Mouse (Mus musculus) large intestine, adult 2 months (tissue): ENCODE results near the gene Psmd8. TPM values are rescaled to one million over a fixed set of nuclear protein-coding genes. Genes with fewer than 3 reads are reported as not detected.

ENCODE experiments used
- DNase-seq: peaks from one replicate; pipeline ENCODE4 v3.0.0-alpha.2; 2012; ENCODE audit warnings: low read depth, low spot score
- WGBS: fragments of 180-500 bp; shearing (Covaris S2); methylation state at CpG from one replicate; pipeline ENCODE4 v1.1.7; 2018; 5-methylcytosine and 5-hydroxymethylcytosine counted together
- polyA plus RNA-seq: library from polyadenylated mRNA; depleted of rRNA; stranded (reverse); fragments of >200 nt; gene quantifications from 2 replicates; pipeline ENCODE4 v1.2.3, GENCODE M21; 2012

Psmd8 gene
- polyA plus RNA-seq, 1 experiment = 229 TPM

DNA sequence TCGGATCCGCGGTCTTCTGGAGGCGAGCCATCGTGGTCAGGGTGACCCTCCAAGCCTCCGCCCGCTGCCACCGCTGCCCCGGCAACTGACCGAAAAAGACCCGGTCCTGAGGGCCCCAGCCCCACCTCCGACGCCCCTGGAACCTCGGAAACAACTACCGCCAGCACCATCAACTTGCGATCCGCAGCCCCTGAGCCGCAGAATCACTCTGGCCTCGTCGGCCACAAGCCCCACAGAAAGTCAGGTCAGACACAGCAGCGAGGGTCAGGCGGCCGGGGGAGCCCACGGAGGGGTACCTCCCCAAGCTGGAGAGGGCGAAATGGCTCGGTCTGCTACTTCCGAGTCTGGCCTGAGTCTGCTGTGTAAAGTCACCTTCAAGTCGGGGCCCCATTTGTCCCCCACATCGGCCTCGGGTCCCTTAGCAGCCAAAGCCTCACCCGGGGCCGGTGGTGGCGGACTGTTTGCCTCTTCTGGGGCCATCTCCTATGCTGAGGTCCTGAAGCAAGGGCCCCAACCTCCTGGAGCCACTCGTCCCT, 8.9 kb downstream of the Psmd8 start:
- 14% methylated on average over 34 of the region's 34 CpGs for WGBS
- no peak for DNase-seq

DNA sequence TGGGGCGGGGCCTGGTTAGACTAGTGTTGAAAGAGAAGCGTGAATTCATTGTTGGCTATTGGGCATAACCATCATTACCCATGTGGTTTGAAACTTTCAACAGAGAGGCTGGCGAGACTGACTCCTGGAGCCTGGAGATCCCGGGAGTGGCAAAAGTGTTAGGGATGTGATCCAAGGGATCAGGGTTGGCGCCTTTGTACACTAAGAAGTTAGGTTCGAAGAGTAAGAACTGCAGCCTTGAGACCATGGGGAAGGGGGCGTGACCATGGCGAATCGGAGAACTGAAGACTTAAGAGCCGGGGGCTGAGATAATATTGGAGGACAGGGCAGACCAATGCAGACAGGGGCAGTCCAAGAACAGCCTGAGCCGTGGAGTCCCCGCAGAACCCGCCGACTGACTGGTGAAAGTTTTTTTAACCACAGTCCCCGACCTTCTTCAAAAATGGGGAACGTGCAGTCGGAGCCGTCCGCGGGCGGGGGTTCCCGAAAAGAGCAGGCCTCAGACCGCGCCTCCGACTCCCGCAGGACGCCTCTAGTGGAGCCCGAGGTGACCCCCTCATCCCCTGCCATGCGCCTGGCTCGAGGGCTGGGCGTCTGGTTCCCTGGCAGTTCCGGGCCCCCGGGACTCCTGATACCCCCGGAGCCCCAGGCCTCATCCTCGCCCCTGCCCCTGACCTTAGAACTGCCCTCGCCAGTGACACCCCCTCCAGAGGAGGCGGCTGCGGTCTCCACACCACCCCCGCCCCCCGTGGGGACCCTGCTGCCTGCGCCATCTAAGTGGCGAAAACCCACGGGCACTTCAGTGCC, 9.5 kb downstream of the Psmd8 start:
- DNase-seq = no peak
- 2% methylated on average over 43 of the region's 43 CpGs for WGBS

DNA sequence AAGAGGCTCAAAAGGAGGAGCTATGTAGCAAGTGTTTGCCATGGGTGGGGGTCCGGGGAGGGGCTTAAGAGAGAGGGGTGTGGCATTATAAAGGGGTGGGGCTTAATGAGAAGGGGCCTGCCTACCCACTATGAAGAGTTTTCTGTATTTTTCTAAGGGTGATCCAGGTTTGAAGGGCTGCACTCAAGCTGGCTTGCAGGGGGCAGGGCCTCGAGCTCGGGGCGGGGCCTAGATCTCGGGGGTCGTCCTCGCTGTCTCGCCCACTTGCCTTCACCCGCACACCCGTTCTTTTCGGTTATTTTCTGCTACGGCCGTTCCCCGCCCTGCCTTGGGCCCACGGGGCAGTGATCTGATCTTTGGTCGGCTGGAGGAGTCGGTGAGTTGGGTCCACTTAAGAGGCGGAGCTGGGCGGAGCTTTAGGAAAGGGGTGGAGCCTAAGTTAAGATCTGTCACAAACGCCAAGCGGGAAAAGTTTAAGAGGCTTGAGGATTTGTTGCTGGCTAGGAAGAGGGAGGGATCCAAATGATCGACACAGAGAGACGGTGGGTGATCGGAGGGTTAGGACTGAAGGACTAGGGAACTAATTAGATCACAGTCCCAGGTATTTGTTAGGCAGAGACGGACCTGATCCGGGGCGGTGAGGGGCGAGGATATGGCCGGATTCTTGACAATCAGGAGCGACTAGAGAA, 10.3 kb downstream of the Psmd8 start, which contains the start of the genes Ggn and Spred3:
Gene Ggn (plus strand): TSS at position 145 of the 689 bp plus-strand sequence.
Gene Spred3 (minus strand): TSS at position 346 of the 689 bp plus-strand sequence.
- peak; percentile 88 for DNase-seq
- 1% methylated on average over 30 of the region's 30 CpGs for whole genome bisulfite sequencing

- under 1% methylated on average over 39 of the region's 39 CpGs for WGBS
- no peak for DNase-seq
These were observed 11.1 kb downstream of the Psmd8 start for GRCm38 (mm10) chr7:29169231-29170065.

GRCm38 (mm10) chr7:29168791-29169230, 11.7 kb downstream of the Psmd8 start:
- 7% methylated on average over 14 of the region's 14 CpGs for WGBS
- DNase-seq = no peak

DNA sequence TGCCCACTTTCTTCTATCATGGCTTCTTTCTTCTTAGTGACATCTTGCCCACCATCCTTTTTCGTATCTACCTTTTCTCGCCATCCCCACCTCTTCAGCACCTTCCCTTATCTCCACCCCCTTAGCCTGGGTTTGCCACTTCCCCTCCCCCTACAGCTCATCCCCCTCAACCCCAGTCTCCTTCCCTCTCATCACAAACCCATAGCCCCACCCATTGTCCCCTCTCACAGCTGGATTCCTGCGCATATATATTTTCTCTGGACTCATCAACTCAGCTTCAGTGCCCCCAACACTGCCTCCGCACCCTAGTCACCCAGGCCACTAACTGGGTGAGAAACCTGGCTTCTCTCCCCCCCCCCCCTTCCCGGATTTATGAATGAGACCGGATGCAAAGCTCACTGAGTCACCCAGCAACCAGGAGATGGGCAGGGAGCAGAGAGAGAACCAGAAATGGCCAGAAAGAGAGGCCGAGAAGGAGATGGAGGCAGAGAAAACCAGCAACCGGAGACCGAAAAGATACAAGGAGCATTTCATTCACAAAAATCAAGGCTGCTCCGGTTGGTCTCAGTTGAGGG, 12.3 kb downstream of the Psmd8 start:
- 33% methylated on average over 10 of the region's 10 CpGs for WGBS
- no peak for DNase-seq

GRCm38 (mm10) chr7:29167656-29168055, 12.8 kb downstream of the Psmd8 start:
- 48% methylated on average over 19 of the region's 19 CpGs for WGBS
- no peak for DNase-seq

DNA sequence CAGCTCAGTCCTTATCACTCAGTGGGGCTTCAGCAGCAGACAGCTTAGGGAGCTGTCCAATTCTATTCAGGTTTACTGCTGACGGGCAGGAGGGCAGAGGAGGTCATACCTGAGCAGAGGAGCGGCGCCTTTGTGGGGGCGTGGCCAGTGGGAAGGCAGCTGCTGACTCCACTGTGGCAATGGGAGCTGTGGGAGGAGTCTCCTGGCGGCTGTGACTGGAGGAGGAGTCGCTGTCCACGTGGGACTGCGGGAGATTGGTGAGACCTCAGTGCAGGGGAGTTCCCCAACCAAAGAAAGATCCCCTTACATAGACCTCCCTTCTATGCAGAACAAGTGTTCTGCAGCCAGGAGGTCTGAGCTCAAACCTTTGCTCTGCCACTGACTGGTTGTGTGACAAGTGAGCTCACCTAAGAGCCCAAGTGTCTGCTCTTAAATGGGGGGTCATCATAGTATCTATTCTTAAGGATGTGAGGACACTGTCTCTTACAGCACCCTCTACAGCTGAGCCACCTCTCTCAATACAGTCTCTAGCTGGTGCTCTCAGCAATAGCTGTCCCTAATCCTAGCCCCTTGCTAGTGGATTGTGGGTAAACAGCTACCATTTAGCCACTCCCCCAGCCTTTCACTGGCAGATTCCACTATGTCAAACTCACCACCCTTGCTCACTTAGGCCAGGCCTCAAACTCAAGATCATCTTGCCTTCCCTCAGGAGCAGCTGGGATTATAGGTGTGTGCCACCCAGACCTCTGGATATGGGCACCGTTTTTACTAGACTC, 17.6 kb downstream of the Psmd8 start:
- peak; percentile 69 for DNase-seq
- 14% methylated on average over 9 of the region's 9 CpGs for WGBS

DNA sequence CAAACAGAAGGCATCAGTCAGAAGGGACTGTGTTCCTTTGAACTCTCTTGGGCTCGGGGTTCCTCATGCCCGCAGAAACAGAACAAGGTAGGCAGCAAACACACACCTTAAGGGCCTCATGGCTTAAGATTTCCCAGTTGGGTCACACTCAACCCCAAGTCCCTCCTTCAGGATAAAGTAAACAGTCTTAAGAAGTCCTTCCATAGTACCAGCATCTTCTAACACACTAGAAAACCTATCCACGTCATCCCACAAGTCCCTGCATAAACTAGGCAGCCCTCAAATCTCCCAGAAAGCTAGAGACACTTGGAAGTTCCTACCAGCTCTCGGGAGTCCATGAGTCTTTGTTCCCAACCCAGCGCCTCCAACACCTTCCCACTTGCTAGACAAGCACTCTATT, 18.2 kb downstream of the Psmd8 start:
- no peak for DNase-seq
- 63% methylated on average over 5 of the region's 5 CpGs for WGBS

- WGBS = 29% methylated on average over 5 of the region's 5 CpGs
- no peak for DNase-seq
These were observed 22.2 kb downstream of the Psmd8 start for GRCm38 (mm10) chr7:29158264-29158663.

DNA sequence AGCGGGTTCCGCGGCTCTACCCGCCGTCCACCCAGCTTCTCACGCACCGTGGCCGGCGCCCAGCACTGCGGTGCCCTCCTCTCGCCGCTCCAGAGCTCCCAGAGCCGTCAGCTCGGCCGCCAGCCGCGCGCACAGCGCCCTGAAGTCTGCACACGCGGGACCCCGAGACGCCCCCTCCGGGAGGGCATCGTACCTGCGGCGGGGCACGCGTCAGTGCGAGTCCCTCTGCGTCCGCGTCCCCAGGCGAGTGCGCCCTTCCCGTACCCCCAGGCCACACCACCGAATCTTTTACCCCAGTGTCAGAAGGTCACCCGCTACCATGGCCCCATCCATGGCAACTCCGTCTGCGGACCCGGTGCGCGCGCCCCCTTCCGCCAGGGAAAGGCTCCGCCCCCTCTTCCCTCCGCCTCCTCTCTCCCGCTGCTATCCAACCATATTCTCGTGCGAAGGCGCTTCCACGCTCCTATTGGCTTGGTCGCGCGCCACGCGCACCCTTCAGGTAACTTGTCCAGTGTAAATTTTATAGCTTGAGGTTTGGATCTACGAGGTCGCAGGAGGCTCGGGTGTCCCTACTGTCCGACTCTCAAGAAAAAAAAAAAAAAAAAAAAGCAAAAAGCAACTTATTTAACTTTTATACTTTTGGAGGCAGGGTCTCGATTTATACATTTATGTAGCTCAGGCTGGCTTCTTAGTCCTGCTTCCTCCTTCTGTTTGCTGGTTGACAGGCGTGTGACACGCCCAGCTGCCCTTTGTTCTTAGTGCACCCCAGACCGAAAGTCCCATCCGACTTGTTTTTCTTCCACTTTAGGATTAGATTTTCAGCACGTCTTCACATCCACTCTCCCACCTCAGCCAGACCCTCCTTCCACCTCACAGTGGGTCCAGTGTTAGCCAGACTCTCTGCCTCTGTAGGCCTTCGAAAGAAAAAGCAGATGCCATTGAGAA, 24.4 kb downstream of the Psmd8 start, which contains the start of gene Fam98c:
Gene Fam98c (minus strand): TSS at position 397 of the 945 bp plus-strand sequence.
- 2% methylated on average over 68 of the region's 68 CpGs for WGBS

DNA sequence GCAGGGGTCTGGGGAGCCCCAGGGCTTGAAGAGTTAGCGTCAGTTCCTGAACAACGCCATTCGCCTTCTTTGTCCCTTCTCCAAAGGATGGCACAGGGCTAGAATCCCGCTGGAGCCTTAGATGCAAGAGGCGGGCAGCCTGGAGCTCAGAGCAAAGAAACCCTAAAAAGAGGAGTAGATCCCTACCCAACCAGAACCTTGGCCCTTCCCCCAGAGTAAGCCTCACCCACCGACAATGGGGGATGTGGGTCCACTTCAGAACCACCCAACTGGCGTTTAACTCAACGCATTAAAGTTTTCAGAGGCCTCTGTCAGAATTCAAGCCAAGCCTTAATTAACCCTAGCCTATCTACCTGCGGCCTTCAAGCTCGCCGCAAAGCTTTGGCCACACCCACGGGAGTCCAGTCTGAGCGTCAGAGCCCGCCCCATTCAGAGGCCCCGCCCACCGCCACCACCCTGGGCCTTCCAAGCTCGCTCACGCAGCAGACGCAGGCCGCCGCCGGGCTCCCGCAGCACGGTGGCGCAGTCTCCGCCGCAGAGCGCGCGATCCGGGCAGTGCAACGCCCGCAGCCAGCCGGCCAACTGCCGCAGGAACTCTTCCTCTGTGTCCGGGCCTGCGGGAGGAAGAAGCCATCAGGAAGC, 25.2 kb downstream of the Psmd8 start:
- peak; percentile 70 for DNase-seq
- 8% methylated on average over 37 of the region's 37 CpGs for WGBS

More for the DNA sequence above, 24.4 kb downstream of the Psmd8 start, which contains the start of gene Fam98c:
- DNase-seq = peak; percentile 73

DNA sequence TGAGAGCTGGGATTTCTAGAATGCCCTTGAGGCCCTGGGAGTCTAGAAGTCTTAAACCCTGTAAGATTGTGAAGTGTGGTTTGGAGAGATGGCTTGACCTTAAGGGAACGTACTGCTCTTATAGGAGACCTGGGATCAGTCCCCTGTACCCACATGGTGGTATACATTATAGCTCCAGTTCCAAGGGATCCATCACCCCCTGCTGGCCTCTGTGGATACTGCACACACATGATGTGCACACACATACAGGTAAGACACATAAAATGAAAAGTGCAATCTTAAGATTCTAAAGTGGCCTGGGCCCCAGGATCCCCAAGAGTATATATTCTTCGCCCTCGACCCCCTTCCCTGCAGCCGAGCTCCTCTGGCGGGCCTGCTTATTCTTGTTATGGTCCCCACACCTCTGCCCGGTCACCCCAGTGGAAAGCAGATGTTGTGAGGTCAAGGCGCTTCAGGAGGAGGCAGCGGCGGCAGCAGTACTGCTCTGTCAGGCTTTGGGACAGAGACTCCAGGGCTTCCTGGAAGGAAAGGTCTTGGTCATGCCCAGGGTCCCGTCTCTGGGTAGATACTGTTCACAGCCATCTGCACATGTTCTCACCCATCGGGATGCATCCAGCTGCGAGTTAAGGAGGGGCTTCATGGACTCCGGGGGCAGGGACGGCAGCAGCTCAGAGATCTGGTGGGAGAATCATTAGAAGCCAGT, 26.3 kb downstream of the Psmd8 start:
- DNase-seq = no peak
- WGBS = 98% methylated on average over 14 of the region's 14 CpGs

GRCm38 (mm10) chr7:29151486-29151885, 29.0 kb downstream of the Psmd8 start:
- no peak for DNase-seq
- whole genome bisulfite sequencing = 70% methylated on average over 10 of the region's 10 CpGs

DNA sequence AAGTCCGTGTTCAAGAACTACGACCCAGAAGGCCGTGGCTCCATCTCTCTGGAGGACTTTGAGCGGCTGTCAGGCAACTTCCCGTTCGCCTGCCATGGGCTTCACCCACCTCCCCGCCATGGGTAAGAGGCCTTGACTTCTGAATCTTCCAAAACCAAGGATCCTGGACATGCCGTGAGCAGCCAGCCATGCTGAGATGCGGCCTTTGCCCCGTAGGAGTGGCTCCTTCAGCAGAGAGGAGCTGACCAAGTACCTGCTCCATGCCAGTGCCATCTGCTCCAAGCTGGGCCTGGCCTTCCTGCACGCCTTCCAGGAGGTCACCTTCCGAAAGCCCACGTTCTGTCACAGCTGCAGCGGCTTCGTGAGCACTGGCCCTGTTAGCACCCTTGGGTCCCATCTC, 31.7 kb downstream of the Psmd8 start:
- 84% methylated on average over 15 of the region's 15 CpGs for WGBS
- DNase-seq = no peak

DNA sequence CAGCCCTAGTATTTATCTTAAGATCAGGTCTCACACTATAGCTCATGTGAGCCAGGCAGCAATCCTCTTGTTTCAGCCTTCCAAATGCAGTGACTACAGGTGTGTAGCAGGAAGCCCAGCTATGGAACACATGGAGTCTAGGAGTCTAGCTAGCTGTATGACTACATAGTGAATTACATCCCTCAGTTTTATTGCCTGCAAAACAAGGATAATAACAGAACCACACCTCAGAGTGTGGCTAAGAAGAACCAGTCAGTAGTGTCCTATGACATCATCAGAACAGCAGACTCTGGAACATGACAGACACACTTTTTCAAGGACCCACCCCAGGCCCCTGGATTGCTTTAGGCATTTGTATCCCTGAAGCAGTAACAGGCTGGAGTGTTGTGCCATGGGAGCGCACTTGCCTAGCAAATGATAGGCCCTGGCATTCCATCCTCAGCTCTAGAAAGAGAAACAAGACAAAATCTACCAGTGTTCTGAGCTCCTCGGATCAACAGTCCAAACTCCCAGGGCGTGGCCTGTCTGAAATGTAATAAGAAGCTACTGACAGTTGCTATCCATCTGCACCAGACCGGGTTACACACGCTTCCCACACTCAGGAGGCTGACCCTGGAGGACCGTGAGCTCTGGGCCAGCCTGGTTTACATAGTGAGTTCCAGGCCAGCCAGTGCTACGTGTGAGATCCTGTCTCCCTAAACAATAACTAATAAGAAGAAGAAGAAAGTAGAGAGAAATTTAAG, 33.7 kb downstream of the Psmd8 start:
- DNase-seq = peak; percentile 67
- 36% methylated on average over 7 of the region's 7 CpGs for WGBS
